Mouse (Mus musculus): Measurements from ENCODE around the gene Akna.

The Akna gene

GRCm38 (mm10) chr4:63403040-63403959, at the start of gene Akna:
Akna (minus strand) TSS chr4:63403354.
- DNase-seq: peak; percentile 93 to 97

- no peak for DNase-seq
Observed at GRCm38 (mm10) chr4:63452555-63452954, 49.4 kb upstream of the Akna start.

- DNase-seq: no peak
Observed at GRCm38 (mm10) chr4:63450551-63450950, 47.4 kb upstream of the Akna start.

GRCm38 (mm10) chr4:63444362-63445066, 41.4 kb upstream of the Akna start:
- DNase-seq: no peak

GRCm38 (mm10) chr4:63443101-63443500, 39.9 kb upstream of the Akna start:
- DNase-seq: no peak

- DNase-seq: no peak
Observed at GRCm38 (mm10) chr4:63441616-63442015, 38.5 kb upstream of the Akna start.

GRCm38 (mm10) chr4:63440262-63440661, 37.1 kb upstream of the Akna start:
- no peak for DNase-seq

GRCm38 (mm10) chr4:63437968-63438367, 34.8 kb upstream of the Akna start:
- DNase-seq: no peak

GRCm38 (mm10) chr4:63437119-63437815, 34.1 kb upstream of the Akna start:
- DNase-seq: no peak

GRCm38 (mm10) chr4:63435402-63435801, 32.2 kb upstream of the Akna start:
- no peak for DNase-seq

- DNase-seq: no peak
Observed at GRCm38 (mm10) chr4:63431098-63431497, 27.9 kb upstream of the Akna start.

- DNase-seq: no peak
Observed at GRCm38 (mm10) chr4:63430357-63430756, 27.2 kb upstream of the Akna start.

- no peak for DNase-seq
Observed at GRCm38 (mm10) chr4:63426308-63426707, 23.2 kb upstream of the Akna start.

GRCm38 (mm10) chr4:63423811-63424210, 20.7 kb upstream of the Akna start:
- DNase-seq: no peak

GRCm38 (mm10) chr4:63423231-63423630, 20.1 kb upstream of the Akna start:
- DNase-seq: no peak

- DNase-seq: peak; percentile 23 to 51
Observed at GRCm38 (mm10) chr4:63420143-63420920, 17.2 kb upstream of the Akna start.

GRCm38 (mm10) chr4:63418270-63418669, 15.1 kb upstream of the Akna start:
- no peak for DNase-seq

- DNase-seq: peak; percentile 62 to 86
Observed at GRCm38 (mm10) chr4:63417318-63417957, 14.3 kb upstream of the Akna start.

- no peak for DNase-seq
Observed at GRCm38 (mm10) chr4:63414951-63415350, 11.8 kb upstream of the Akna start.

GRCm38 (mm10) chr4:63411222-63411621, 8.1 kb upstream of the Akna start:
- DNase-seq: no peak

GRCm38 (mm10) chr4:63410583-63410934, 7.4 kb upstream of the Akna start:
- DNase-seq: peak; percentile 96

Data from lung, postnatal 4 days (tissue).